ENCODE assay signal across 33 mouse cellular contexts in the genomic region with DNA sequence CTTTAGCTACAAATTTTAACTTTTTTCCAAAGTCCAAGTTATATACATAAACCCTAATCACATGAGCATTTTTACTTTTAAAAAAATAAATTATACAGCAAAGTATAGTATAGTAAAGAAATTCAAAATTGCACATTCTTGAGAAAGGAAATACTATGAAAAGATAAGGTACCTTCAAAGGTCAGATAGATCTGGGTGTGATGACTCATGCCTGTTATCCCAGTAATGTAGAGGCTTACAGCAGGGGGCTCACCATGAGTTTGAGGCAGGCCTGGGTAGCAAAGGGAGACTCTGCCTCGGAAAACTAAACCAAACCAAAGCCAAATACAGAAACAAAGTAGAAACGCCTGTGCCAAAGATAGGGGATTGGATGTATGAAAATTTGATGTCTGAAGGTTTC.
"Had no signal": no experiment of that assay in that cellular context is flagged by ENCODE, and none has a peak within 500 bp of the region (broad histone marks: within the 10 kb centered on the region; RNA-seq: fewer than 3 reads in every experiment).

No protein-coding gene starts in this region.

- H3K27ac ChIP-seq: heart, embryonic 10.5 days; heart, embryonic 15.5 days; hindbrain, embryonic 10.5 days; hindbrain, embryonic 12.5 days; hindbrain, embryonic 13.5 days; hindbrain, embryonic 14.5 days; hindbrain, embryonic 15.5 days; hindbrain, postnatal 0 days; intestine, embryonic 15.5 days; kidney, embryonic 15.5 days; kidney, postnatal 0 days had no signal

- H3K4me2 ChIP-seq: heart, embryonic 11.5 days; heart, embryonic 12.5 days; heart, embryonic 13.5 days; heart, embryonic 15.5 days; hindbrain, embryonic 12.5 days; hindbrain, embryonic 13.5 days; hindbrain, embryonic 14.5 days; hindbrain, embryonic 15.5 days; intestine, embryonic 15.5 days; kidney, embryonic 15.5 days had no signal

- ATAC-seq: hindbrain, embryonic 16.5 days; hindbrain, postnatal 0 days; inflammation-experienced regulatory T-cells, adult 6 months; intestine, embryonic 15.5 days; intestine, embryonic 16.5 days; intestine, postnatal 0 days had no signal

- H3K27me3 ChIP-seq: heart, embryonic 12.5 days; heart, embryonic 13.5 days; heart, embryonic 15.5 days; hindbrain, embryonic 12.5 days; hindbrain, embryonic 13.5 days; hindbrain, embryonic 15.5 days; intestine, embryonic 15.5 days; kidney, embryonic 15.5 days had no signal

- H3K9ac ChIP-seq: heart, embryonic 12.5 days; heart, embryonic 13.5 days; heart, embryonic 15.5 days; hindbrain, embryonic 12.5 days; hindbrain, embryonic 13.5 days; hindbrain, embryonic 14.5 days; hindbrain, embryonic 15.5 days; intestine, embryonic 15.5 days; kidney, embryonic 15.5 days had no signal

- H3K4me3 ChIP-seq: heart, embryonic 10.5 days; heart, embryonic 12.5 days; heart, embryonic 13.5 days; heart, embryonic 15.5 days; hindbrain, embryonic 10.5 days; hindbrain, embryonic 12.5 days; hindbrain, embryonic 13.5 days; hindbrain, embryonic 15.5 days; intestine, embryonic 15.5 days; kidney, embryonic 15.5 days had no signal

- H3K9me3 ChIP-seq: heart, embryonic 10.5 days; heart, embryonic 12.5 days; heart, embryonic 13.5 days; heart, embryonic 15.5 days; hindbrain, embryonic 10.5 days; hindbrain, embryonic 12.5 days; hindbrain, embryonic 13.5 days; hindbrain, embryonic 15.5 days; intestine, embryonic 15.5 days; kidney, embryonic 15.5 days had no signal

- H3K36me3 ChIP-seq: intestine, embryonic 15.5 days had no signal

- H3K4me1 ChIP-seq: heart, embryonic 10.5 days; heart, embryonic 12.5 days; heart, embryonic 13.5 days; heart, embryonic 15.5 days; hindbrain, embryonic 10.5 days; hindbrain, embryonic 12.5 days; hindbrain, embryonic 13.5 days; hindbrain, embryonic 15.5 days; intestine, embryonic 15.5 days; kidney, embryonic 15.5 days had no signal

- DNase-seq: heart, postnatal 10 days; heart, postnatal 14 days; heart, postnatal 36 days; heart, postnatal 4 days; kidney, adult 11 months; kidney, adult 18-20 months; kidney, adult 2 months; kidney, adult 8-10 months; kidney, adult 9 months; kidney, postnatal 10 days; kidney, postnatal 14 days; kidney, postnatal 25 days; kidney, postnatal 36 days; kidney, postnatal 4 days; layer of hippocampus, adult 9-11 months had no signal
